8 mouse cellular contexts compared by ENCODE assay signal in the genomic region with DNA sequence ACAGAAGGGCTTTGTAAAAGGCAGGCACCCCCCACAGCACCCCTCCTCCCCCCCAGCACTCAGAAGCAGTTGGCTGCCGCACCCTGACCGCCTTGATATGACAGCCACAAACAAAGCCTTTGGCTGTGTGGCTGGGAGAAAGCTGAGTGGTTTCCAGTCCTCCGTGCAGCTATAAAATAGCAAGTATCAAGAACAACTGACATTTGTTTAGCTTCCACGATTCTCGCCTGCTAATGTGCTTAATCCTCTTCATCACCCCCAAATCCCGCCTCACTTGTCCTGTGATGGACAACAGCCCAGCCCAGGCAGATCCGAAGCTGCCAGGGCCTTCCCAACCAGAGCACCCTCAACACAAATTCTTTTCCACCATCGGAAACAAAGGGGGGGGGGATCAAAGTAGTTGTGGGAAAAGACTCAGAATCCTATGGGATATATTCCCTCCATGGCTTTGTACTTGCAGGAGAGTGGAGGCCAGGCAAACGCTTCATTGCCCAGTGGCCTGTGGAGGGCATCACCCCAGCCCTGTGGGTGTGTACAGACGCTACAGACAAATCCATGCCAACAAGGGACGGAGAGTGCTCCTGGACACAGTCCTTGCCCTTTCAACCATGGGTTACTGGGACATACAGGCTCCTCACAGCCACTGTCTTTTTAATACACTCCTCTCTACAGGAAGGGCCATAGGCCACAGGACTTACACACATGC. TPM values are rescaled to one million over a fixed set of nuclear protein-coding genes. Genes with fewer than 3 reads are reported as not detected.
DNase-seq lines count a peak whose midpoint lies in the region; ATAC-seq lines count a peak whose summit lies in the region.

No protein-coding gene starts in this region.

- no peak overlapping the region for H3K4me2 ChIP-seq in midbrain, embryonic 14.5 days (ENCODE audit: low read length)

- peak; percentile 31 for DNase-seq in embryo, embryonic 11 days
- no peak for DNase-seq in embryo, embryonic 10.5 days (ENCODE audit: low spot score)
- no peak for DNase-seq in embryonic facial prominence, embryonic 10.5 days (ENCODE audit: low spot score)
- DNase-seq in kidney, postnatal 25 days: peak; percentile 38 to 85
- peak; percentile 71 for DNase-seq in midbrain, embryonic 14.5 days
- no peak for DNase-seq in thymus, postnatal 10 days (ENCODE audit: low spot score in 2 of 2)
- DNase-seq in T-cell, adult 2 months (ENCODE audit: low spot score): no peak
- no peak for DNase-seq in heart, adult 18-20 months

- H3K9ac ChIP-seq in midbrain, embryonic 14.5 days (replicated peaks; ENCODE audit: low read length): 0 out of 2 replicates have a peak overlapping the region, but pooled peaks have one; percentile 3

- ATAC-seq in midbrain, embryonic 14.5 days (ENCODE audit: low FRiP score, low TSS enrichment): peak; percentile 63; the same call in 1 of the 2 replicates

- peaks cover 44% of the 10 kb centered on the region for H3K4me1 ChIP-seq in embryonic facial prominence, embryonic 10.5 days
- peaks cover 19% of the 10 kb centered on the region; the same call in 1 of the 2 replicates for H3K4me1 ChIP-seq in midbrain, embryonic 14.5 days (ENCODE audit: control insufficient read depth, insufficient read depth, low read length)

- 0 out of 2 replicates have a peak overlapping the region, but pooled peaks have one; percentile 19 for H3K27ac ChIP-seq in embryonic facial prominence, embryonic 10.5 days (replicated peaks)
- peak overlapping the region; percentile 78 for H3K27ac ChIP-seq in midbrain, embryonic 14.5 days (replicated peaks; ENCODE audit: low read depth, low read length)

- H3K36me3 ChIP-seq in embryonic facial prominence, embryonic 10.5 days (replicated peaks): peaks cover 21% of the 10 kb centered on the region
- no peaks in the 10 kb centered on the region for H3K36me3 ChIP-seq in midbrain, embryonic 14.5 days (ENCODE audit: control insufficient read depth, insufficient read depth, low read length)

- no peaks in the 10 kb centered on the region for H3K9me3 ChIP-seq in embryonic facial prominence, embryonic 10.5 days
- no peaks in the 10 kb centered on the region for H3K9me3 ChIP-seq in midbrain, embryonic 14.5 days (ENCODE audit: control insufficient read depth, low read length)

- H3K4me3 ChIP-seq in embryonic facial prominence, embryonic 10.5 days: no peak overlapping the region
- H3K4me3 ChIP-seq in midbrain, embryonic 14.5 days (replicated peaks; ENCODE audit: low read depth, low read length): no peak overlapping the region

- 46% methylated on average over 11 of the region's 11 CpGs for WGBS in embryonic facial prominence, embryonic 10.5 days
- 10% methylated on average over 11 of the region's 11 CpGs for WGBS in midbrain, embryonic 14.5 days

- H3K27me3 ChIP-seq in embryonic facial prominence, embryonic 10.5 days (replicated peaks; ENCODE audit: low read depth, poor library complexity, severe bottlenecking): no peaks in the 10 kb centered on the region; the same call in 1 of the 2 replicates
- no peaks in the 10 kb centered on the region for H3K27me3 ChIP-seq in midbrain, embryonic 14.5 days (ENCODE audit: control insufficient read depth, insufficient read depth, low read length)

RNA-seq across cellular contexts. Expression of a gene that starts 47.3 kb away (rescaled TPM):
- 9.5 and 11.8 TPM in 2 replicates for polyA plus RNA-seq in embryonic facial prominence, embryonic 10.5 days (2016; fragmentation: Nextera tagmentation; extraction: Ambion mirVana)
- 12.6 and 18.0 TPM in 2 replicates for polyA plus RNA-seq in midbrain, embryonic 14.5 days (2014; fragmentation: Nextera tagmentation; extraction: Ambion mirVana)
- total RNA-seq in heart, adult 18-20 months (2021): 1 to 10 TPM in 1 of 2 experiments, under 1 TPM in 1; 0.79 to 1.3 TPM

Comparison
In these comparisons a context has a peak if more than half of its experiments do, and no peak if none do; other contexts are left out.
1. DNase-seq: peak in embryo, embryonic 11 days (single experiment), kidney, postnatal 25 days (2 of 2) and midbrain, embryonic 14.5 days (single experiment); none in embryo, embryonic 10.5 days (single experiment), embryonic facial prominence, embryonic 10.5 days (single experiment), thymus, postnatal 10 days (0 of 2), T-cell, adult 2 months (single experiment) and heart, adult 18-20 months (0 of 2).